Mouse (Mus musculus): ENCODE measurements around the gene Cers1. TPM values are rescaled to one million over a fixed set of nuclear protein-coding genes. Genes with fewer than 3 reads are reported as not detected.

Gene Cers1
- polyA plus RNA-seq, 1 experiment from 2014 or later, result 31.9 TPM

GRCm38 (mm10) chr8:70317872-70318271 is 2.3 kb downstream of the Cers1 start:
- Histone ChIP-seq H3K36me3 (peaks cover 24% of the 10 kb centered on the region), H3K9ac (replicated peaks) (peak overlapping the region; percentile 74; the same call in 1 of the 2 replicates)
- 88% methylated on average over 5 of the region's 5 CpGs for WGBS

GRCm38 (mm10) chr8:70323716-70324115 is 8.1 kb downstream of the Cers1 start:
- WGBS, result 93% methylated on average over 3 of the region's 3 CpGs
- Histone ChIP-seq H3K9me3 (no peaks in the 10 kb centered on the region), H3K4me3 (no peak overlapping the region), H3K27me3 (no peaks in the 10 kb centered on the region), H3K27ac (replicated peaks) (no peak overlapping the region), H3K36me3 (peaks cover 49% of the 10 kb centered on the region), H3K4me1 (no peaks in the 10 kb centered on the region), H3K9ac (replicated peaks) (no peak overlapping the region), H3K4me2 (replicated peaks) (no peak overlapping the region)
- ATAC-seq (replicated peaks), result no peak

More at GRCm38 (mm10) chr8:70317872-70318271, 2.3 kb downstream of the Cers1 start:
- Histone ChIP-seq H3K4me2 (replicated peaks) (peak overlapping the region; percentile 63; the same call in 1 of the 2 replicates), H3K4me3 (peak overlapping the region; percentile 63; the same call in 1 of the 2 replicates), H3K4me1 (peaks cover 32% of the 10 kb centered on the region), H3K27ac (replicated peaks) (peak overlapping the region; percentile 89), H3K9me3 (no peaks in the 10 kb centered on the region), H3K27me3 (no peaks in the 10 kb centered on the region)
- no peak for ATAC-seq (replicated peaks)

DNA sequence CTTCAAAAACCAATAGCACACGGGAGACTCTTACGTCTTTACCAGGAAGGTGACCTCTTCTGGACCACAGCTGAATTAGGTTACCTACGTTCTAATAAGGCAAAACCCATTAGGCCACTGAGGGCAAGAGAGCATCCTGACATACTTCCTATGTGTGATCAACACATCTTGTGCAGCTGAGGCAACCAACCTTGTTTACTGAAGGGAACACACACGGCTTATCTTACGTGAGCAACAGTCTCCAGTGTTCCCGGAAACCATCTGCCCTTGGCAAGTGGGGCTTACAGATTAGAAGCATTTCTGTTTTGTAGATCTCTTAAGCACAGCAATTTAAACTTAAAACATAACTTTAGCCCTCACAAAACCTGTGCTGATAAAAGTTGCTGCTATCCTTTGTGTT is 11.9 kb downstream of the Cers1 start:
- Histone ChIP-seq H3K4me2 (replicated peaks) (no peak overlapping the region), H3K9ac (replicated peaks) (no peak overlapping the region), H3K4me1 (peaks cover 28% of the 10 kb centered on the region), H3K9me3 (no peaks in the 10 kb centered on the region), H3K4me3 (no peak overlapping the region), H3K36me3 (peaks cover 50% of the 10 kb centered on the region), H3K27ac (replicated peaks) (no peak overlapping the region), H3K27me3 (no peaks in the 10 kb centered on the region)
- ATAC-seq (replicated peaks), result no peak
- 91% methylated on average over 6 of the region's 6 CpGs for WGBS

DNA sequence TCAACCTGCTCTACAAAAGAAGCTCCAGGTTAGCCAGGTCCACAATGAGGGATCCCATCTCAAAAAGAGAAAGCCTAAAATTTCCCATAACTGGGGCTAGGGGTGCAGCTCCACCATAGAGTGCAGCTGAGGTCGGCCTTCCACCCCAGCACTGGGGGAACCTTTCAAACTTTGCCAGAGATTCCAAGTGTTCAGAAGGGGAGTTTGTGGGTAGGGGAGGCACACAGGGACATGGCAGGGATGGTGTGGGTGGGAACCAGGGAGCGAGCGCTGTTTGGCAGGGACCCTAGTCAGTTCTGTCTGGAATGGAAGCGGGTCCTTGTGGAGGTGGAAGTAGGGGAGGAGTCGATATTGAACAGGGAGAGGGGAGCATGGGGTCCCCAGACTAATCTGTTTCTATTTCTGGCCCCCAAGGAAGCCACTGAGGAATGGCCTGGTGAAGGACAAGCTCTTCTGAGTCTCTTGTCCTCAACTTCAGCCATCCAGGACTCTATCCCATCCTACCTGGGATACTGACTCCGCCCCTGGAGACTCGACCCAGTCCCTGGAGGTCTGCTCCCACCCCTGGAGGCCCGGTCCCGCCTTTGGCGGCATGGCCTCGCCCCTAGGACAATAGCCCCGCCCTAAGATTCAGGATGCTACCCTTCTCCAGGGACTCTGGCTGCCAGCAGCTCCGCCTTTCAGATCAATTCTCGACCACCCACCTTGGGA is 13.7 kb downstream of the Cers1 start, which contains the start of gene Gdf1:
Gdf1 (plus strand) TSS at position 694 of the 711 bp plus-strand sequence.
- WGBS, result 33% methylated on average over 14 of the region's 14 CpGs
- H3K4me2 ChIP-seq (replicated peaks), result peak within 1 kb of the TSS; percentile 19; the same call in 1 of the 2 replicates
- H3K9me3 ChIP-seq, result no peaks in the 10 kb centered on the region
- H3K9ac ChIP-seq (replicated peaks), result no peak within 1 kb of the TSS; the same call in 1 of the 2 replicates
- H3K4me3 ChIP-seq, result peak within 1 kb of the TSS; percentile 2; the same call in 1 of the 2 replicates
- H3K36me3 ChIP-seq, result peaks cover 54% of the 10 kb centered on the region
- no peak within 1 kb of the TSS for H3K27ac ChIP-seq (replicated peaks)
- ATAC-seq (replicated peaks), result no peak
- no peaks in the 10 kb centered on the region for H3K27me3 ChIP-seq
- H3K4me1 ChIP-seq, result peaks cover 28% of the 10 kb centered on the region

GRCm38 (mm10) chr8:70329835-70330740 is 14.5 kb downstream of the Cers1 start:
- peak overlapping the region; percentile 19; the same call in 1 of the 2 replicates for H3K4me2 ChIP-seq (replicated peaks)
- H3K27me3 ChIP-seq, result no peaks in the 10 kb centered on the region
- peaks cover 54% of the 10 kb centered on the region for H3K36me3 ChIP-seq
- H3K9me3 ChIP-seq, result no peaks in the 10 kb centered on the region
- ATAC-seq (replicated peaks), result peak; percentile 30
- H3K4me3 ChIP-seq, result peak overlapping the region; percentile 2; the same call in 1 of the 2 replicates
- peaks cover 28% of the 10 kb centered on the region for H3K4me1 ChIP-seq
- no peak overlapping the region for H3K27ac ChIP-seq (replicated peaks)
- no peak overlapping the region; the same call in 1 of the 2 replicates for H3K9ac ChIP-seq (replicated peaks)
- WGBS, result 11% methylated on average over 45 of the region's 45 CpGs

DNA sequence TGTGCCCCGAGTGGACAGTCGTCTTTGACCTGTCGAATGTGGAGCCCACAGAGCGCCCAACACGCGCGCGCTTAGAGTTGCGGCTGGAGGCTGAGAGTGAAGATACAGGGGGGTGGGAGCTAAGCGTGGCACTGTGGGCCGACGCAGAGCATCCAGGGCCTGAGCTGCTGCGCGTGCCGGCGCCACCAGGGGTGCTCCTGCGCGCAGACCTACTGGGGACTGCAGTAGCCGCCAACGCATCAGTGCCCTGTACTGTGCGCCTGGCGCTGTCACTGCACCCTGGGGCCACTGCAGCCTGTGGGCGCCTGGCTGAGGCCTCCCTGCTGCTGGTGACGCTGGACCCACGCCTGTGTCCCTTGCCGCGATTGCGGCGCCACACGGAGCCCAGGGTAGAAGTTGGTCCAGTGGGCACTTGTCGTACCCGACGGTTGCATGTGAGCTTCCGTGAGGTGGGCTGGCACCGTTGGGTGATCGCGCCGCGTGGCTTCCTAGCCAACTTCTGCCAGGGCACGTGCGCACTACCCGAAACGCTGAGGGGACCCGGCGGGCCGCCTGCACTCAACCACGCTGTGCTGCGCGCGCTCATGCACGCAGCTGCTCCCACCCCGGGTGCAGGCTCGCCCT is 15.3 kb downstream of the Cers1 start:
- H3K9ac ChIP-seq (replicated peaks), result no peak overlapping the region
- H3K36me3 ChIP-seq, result peaks cover 61% of the 10 kb centered on the region
- H3K4me3 ChIP-seq, result peak overlapping the region; percentile 2; the same call in 1 of the 2 replicates
- H3K4me1 ChIP-seq, result peaks cover 28% of the 10 kb centered on the region
- H3K27me3 ChIP-seq, result no peaks in the 10 kb centered on the region
- ATAC-seq (replicated peaks), result peak; percentile 77
- peak overlapping the region; percentile 19; the same call in 1 of the 2 replicates for H3K4me2 ChIP-seq (replicated peaks)
- peak overlapping the region; percentile 55; the same call in 1 of the 2 replicates for H3K27ac ChIP-seq (replicated peaks)
- 30% methylated on average over 53 of the region's 53 CpGs for WGBS
- no peaks in the 10 kb centered on the region for H3K9me3 ChIP-seq

DNA sequence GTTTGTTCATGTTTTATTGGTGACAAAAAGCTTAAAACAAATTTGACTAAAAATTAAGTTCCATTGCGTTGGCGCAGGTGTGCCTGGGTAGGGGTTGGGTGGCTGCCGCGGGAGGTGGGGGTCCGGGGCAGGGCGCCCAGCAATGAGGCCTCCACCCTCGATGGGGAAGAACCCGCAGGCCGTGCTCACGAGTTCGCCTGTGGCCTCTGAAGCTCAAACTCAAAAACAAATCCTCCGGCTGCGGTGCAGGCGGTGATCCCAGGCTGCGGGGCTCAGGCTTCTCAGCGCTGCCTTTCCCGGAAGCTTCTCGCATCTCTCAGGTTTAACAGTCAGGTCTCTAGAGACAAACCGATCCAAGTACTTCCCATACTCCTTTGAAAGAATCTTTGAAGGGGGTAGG is 16.0 kb downstream of the Cers1 start:
- H3K27ac ChIP-seq (replicated peaks), result peak overlapping the region; percentile 55
- no peak overlapping the region for H3K4me2 ChIP-seq (replicated peaks)
- H3K4me3 ChIP-seq, result no peak overlapping the region
- no peaks in the 10 kb centered on the region for H3K9me3 ChIP-seq
- H3K36me3 ChIP-seq, result peaks cover 67% of the 10 kb centered on the region
- 59% methylated on average over 19 of the region's 19 CpGs for WGBS
- no peak overlapping the region for H3K9ac ChIP-seq (replicated peaks)
- no peaks in the 10 kb centered on the region for H3K27me3 ChIP-seq
- ATAC-seq (replicated peaks), result no peak
- peaks cover 28% of the 10 kb centered on the region for H3K4me1 ChIP-seq

- no peaks in the 10 kb centered on the region for H3K9me3 ChIP-seq
- ATAC-seq (replicated peaks), result peak; percentile 75
- H3K4me2 ChIP-seq (replicated peaks), result peak overlapping the region; percentile 20; the same call in 1 of the 2 replicates
- H3K4me1 ChIP-seq, result peaks cover 28% of the 10 kb centered on the region
- H3K4me3 ChIP-seq, result peak overlapping the region; percentile 14; the same call in 1 of the 2 replicates
- no peaks in the 10 kb centered on the region for H3K27me3 ChIP-seq
- H3K36me3 ChIP-seq, result peaks cover 71% of the 10 kb centered on the region
- H3K27ac ChIP-seq (replicated peaks), result peak overlapping the region; percentile 55
- 22% methylated on average over 41 of the region's 41 CpGs for WGBS
- H3K9ac ChIP-seq (replicated peaks), result peak overlapping the region; percentile 47; the same call in 1 of the 2 replicates
These were observed 16.7 kb downstream of the Cers1 start for GRCm38 (mm10) chr8:70332070-70332877.

- Histone ChIP-seq H3K27me3 (no peaks in the 10 kb centered on the region), H3K4me3 (no peak overlapping the region), H3K36me3 (peaks cover 71% of the 10 kb centered on the region), H3K4me1 (peaks cover 28% of the 10 kb centered on the region), H3K4me2 (replicated peaks) (no peak overlapping the region), H3K27ac (replicated peaks) (no peak overlapping the region), H3K9me3 (no peaks in the 10 kb centered on the region), H3K9ac (replicated peaks) (no peak overlapping the region)
- ATAC-seq (replicated peaks), result peak; percentile 0; the same call in 1 of the 2 replicates
- WGBS, result 92% methylated on average over 6 of the region's 6 CpGs
These were observed 17.3 kb downstream of the Cers1 start for GRCm38 (mm10) chr8:70332878-70333202.

DNA sequence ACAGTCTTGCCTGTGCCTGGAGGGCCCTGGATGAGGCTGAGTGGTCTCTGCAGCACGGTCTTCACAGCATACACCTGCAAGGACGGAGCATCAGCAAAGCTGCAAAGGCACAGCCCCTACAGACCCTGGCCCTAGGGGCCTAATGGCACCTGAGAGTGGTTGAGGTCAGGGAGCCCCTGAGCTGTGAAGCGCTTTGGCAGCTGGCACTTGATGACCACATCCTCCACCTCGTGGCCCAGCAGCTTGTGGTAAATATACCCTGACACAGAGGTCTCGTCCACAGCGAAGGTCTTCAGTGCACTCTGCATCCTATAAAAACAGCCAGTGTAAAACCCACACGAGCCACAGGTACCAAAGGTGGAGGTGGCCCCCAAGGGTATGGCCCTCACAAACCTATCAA is 23.4 kb downstream of the Cers1 start:
- WGBS, result 93% methylated on average over 7 of the region's 7 CpGs

DNA sequence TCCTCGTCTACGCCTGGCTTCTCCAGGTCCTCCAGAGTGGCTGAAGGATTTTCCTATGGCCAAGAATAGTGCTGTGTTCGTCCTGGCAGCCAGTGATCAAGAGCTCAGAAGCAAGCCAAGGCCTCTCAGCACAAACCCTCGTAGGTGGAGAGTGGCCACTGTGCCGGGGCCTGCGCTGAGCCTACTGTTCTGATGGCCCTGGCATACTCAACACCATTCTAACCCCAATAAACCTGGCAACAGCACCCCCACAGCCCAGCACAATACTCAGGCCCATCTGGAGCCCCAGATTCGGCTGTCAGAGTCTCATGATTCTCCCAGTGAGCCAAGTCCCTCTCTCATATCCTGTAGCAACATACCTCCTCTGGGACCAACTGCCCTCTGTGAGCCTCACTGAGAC is 25.1 kb downstream of the Cers1 start:
- H3K4me1 ChIP-seq, result peaks cover 14% of the 10 kb centered on the region
- H3K4me3 ChIP-seq, result no peak overlapping the region
- no peaks in the 10 kb centered on the region for H3K9me3 ChIP-seq
- H3K9ac ChIP-seq (replicated peaks), result no peak overlapping the region
- no peaks in the 10 kb centered on the region for H3K27me3 ChIP-seq
- H3K27ac ChIP-seq (replicated peaks), result no peak overlapping the region
- no peak for ATAC-seq (replicated peaks)
- 88% methylated on average over 7 of the region's 7 CpGs for WGBS
- H3K36me3 ChIP-seq, result peaks cover 76% of the 10 kb centered on the region
- H3K4me2 ChIP-seq (replicated peaks), result no peak overlapping the region

More for the DNA sequence above, 23.4 kb downstream of the Cers1 start:
- H3K36me3 ChIP-seq, result peaks cover 94% of the 10 kb centered on the region
- H3K9me3 ChIP-seq, result no peaks in the 10 kb centered on the region
- H3K27ac ChIP-seq (replicated peaks), result no peak overlapping the region
- no peak overlapping the region for H3K4me3 ChIP-seq
- no peaks in the 10 kb centered on the region for H3K27me3 ChIP-seq
- H3K4me2 ChIP-seq (replicated peaks), result no peak overlapping the region
- no peak for ATAC-seq (replicated peaks)
- H3K9ac ChIP-seq (replicated peaks), result no peak overlapping the region
- peaks cover 12% of the 10 kb centered on the region for H3K4me1 ChIP-seq
